Mouse (Mus musculus) CD4-positive helper T cell, adult 2 months (primary cell): ENCODE results near the gene H2-DMb1.

Experiments used
- DNase-seq: peaks from one replicate; pipeline ENCODE4 v3.0.0-alpha.2; 2012; ENCODE audit warnings: low read depth, missing footprints, low spot score

H2-DMb1 gene

DNA sequence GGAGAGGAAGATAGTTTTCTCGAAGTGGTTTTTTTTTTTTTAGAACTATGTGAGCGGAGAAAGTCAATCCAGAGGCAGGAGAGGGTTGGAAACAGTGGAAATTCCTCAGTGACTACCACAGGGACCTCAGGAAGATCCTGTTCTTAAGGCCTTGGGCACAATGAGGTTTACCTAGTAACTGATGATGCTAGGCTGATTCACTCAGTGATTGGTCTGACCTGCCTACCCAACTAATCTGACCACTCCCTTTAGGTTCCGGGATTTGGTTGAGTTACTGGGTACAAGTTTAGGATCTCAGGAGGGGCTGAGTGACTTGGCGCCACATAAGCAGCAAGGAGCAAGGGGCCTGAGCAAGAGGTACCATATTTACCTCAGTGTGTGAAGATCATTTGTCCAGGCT is at the start of gene H2-DMb1:
H2-DMb1 (plus strand) TSS at position 150 of the 400 bp plus-strand sequence.
- peak; percentile 63 for DNase-seq

DNA sequence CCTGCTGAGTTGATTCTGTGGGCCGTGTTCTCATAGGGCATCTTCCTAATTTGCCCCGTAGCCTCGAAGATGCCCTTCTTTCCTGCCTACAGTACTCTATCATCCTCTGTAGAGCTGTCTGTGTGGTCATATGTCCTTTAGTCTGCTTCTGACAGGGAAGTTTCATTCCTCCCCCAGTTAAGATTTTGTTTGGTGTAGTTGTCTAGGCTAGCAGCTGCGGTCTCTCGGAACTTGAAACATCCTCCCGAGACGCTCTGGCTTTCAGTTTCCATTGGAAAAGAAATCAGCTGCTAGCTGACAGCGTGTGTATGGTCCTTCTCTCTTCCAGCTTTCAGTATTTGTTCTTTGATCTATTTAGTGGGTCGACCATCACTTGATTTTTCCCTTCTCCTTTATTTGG is 48.1 kb upstream of the H2-DMb1 start:
- DNase-seq, result peak; percentile 67

DNA sequence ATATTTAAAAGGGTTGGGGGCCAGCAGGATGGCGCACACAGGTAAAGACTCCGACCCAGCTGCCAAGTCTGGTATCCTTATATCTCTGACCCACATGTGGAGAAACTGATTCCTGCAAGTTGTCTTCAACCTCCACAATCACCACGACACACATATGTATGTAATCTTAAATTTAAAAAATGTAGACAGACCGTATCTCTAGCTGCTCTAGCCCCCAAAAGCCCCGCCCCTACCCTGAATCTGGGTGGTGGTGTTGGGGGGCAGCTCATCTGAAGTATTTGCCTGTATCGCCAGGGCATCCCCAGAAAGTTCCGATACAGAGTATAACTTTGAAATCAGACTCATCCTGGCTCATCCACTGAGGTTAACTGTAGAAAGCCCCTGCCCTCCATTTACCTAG is 46.3 kb upstream of the H2-DMb1 start:
- DNase-seq, result no peak

GRCm38 (mm10) chr17:34107109-34107867 is 45.6 kb upstream of the H2-DMb1 start:
- peak; percentile 33 for DNase-seq

GRCm38 (mm10) chr17:34108460-34108859 is 44.4 kb upstream of the H2-DMb1 start:
- peak; percentile 10 for DNase-seq

DNA sequence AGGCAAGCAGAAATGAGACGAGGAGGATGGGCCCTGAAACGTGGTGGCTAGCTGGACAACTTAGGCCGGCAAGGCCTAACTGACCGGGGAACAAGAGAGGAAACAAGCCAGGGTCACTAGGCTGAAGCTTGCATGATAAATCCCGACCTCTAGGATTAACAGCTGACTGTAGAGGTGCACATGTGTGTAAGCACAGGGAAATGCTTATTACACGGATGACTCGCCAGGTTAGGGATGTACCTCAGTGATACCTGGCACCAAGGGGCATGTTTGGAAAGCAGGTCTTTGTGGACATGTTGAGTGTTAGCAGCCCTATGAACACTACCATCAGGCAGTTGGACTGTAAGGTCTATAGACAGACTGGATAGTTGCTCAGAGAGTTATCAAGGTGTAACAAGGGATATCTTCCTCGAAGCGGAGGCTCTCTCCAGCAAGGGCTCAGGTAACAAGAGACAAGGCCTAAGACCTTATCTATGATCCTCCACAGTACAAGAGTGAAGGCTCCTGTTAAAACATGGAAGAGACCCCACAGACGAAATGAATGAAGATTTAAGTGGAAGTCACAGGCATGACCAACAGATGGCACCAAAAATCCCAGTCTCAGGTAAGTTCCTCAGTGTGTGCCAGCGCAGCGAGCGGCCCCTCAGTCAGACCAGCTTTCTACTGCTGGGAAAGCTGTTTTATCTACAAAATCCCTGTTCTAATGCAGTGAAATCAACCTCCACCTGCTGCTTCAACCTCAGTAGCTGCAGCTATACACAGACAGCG is 43.6 kb upstream of the H2-DMb1 start:
- DNase-seq, result peak; percentile 61

DNA sequence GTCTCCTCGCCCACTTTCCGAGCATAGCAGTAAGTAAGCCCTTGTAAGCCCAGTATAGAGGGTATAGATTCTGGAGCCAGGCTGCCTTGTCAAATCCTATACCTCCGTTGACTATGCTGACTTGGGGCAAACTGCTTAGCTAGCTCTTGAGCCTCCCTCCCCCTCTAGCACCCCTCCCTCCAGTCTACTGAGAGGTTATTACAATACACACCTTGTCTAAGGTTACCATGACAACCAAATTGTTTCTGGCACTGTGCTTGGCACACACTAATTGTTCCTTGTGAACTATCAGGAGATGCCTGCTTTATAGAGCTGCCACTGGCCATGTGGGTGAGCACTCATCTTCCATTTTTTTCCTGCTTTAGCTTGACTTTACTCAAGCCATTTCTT is 43.1 kb upstream of the H2-DMb1 start:
- peak; percentile 59 for DNase-seq

DNA sequence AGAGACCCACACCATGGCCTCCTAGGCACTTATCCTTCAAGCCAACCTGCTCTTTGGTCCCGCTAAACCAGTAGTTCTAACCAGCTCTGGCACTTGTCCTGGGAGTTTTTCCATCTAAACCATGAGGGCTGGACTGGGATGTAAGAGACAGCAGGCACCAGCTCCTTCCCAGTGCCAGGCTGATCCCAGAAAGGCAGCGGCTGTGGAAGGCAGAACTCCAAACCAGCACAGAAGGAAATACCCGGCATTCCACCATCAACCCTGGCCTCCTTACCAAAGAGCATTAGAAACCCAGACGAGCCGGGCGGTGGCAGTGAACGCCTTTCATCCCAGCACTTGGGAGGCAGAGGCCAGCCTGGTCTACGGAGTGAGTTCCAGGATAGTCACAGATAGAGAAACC is 42.6 kb upstream of the H2-DMb1 start:
- no peak for DNase-seq

- DNase-seq, result no peak
Observed at GRCm38 (mm10) chr17:34114114-34114513, 38.8 kb upstream of the H2-DMb1 start.

- peak; percentile 20 for DNase-seq
Observed at GRCm38 (mm10) chr17:34116736-34117370, 36.0 kb upstream of the H2-DMb1 start.

DNA sequence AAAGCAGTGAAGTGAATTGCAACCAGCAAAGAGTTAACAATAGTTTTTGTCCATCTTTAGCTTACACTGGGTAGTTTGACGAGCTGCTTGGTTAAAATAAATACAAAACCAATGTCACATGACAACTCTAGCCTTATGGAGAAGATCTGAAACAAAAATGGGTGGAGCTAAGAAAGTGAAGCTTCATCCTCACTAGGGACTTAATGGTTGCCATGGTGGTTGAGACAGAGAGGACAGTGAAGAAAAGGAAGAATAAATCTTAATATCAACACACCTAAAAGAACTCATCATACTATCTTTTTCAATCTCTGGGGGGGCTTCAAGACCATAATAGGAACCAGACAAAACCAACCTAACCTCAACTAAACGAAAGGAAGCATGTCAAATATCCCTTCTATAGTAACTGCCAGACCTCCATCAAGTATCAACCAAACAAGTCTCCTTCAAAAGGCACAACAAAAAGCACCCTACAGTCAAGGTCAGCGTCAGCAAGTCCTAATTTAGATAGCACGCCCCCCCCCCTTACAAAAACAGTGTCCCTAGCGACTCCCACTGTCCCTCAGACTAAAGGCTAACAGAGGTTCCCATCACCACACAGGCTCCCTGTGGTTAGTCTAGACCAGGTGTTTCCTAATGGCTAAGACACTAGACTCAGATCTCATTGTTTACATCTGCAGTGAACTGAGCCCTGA is 35.3 kb upstream of the H2-DMb1 start:
- DNase-seq, result peak; percentile 69

- DNase-seq, result peak; percentile 69
Observed at GRCm38 (mm10) chr17:34118113-34118872, 34.6 kb upstream of the H2-DMb1 start.

DNA sequence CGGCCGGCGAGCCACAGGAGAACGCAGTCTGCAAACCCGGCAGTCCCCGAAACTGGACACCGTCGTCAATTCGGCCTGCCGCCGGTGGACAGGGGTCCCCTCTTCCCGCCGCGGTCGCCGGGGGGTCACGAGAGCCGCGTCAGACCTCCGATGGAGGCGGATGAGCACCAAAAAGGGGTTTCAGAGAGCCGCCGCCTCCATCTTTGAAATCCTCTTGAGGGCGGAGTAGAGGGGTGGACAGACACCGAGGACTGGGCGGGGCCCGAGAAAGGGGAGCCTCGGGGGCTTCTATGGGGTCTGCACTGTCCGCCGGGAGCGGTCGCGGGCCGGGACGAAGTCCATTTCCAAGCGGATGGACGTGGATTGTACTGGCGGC is 34.0 kb upstream of the H2-DMb1 start:
- no peak for DNase-seq

DNA sequence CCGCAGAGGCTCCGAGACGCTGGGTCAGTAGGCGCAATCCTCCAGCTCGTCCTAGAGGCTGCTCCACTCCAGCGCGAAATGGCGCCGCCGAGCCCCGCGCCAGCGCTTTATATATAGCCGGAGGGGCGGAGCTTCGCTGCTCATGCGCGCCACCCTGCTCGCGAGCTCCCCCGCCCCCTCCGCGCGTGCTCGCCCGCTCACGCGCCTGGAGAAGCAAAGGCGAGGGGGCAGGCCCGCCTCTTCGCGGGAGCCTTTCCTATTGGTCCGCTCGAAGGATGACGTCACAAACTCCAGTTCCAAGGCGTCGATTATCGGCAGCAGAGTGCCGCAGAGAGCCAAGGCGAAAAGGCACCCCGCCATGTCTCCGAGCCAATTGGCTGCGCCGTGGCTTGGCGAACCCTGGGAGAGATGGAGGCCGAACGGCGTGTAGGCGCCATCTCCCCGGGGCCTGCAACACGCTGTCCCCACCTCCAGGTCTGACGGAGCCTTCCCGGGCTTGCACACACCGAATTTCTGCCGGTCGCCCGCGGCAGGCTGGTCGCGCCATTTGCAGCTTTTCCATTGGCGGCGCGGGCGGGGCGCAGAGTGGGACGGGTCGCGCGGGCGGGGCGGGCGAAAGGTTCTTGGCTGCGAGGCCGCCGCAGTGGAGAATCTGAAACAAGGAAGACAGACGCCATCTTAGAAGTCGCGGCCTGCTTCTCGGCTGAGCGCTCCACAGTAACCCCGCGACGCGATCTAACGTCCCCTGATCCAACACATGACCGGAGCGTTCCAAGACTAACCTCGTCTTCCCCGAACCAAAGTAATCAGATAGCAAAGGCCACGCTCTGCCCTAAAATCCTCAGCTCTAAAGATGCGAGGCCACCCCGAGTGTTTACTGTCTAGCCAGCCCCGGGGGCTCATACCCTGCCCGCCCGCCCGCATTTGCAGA is 33.4 kb upstream of the H2-DMb1 start, which contains the start of gene H2-DMa:
H2-DMa (plus strand) TSS at position 293 of the 931 bp plus-strand sequence.
- DNase-seq, result no peak

GRCm38 (mm10) chr17:34120180-34120723 is 32.6 kb upstream of the H2-DMb1 start:
- peak; percentile 88 for DNase-seq

GRCm38 (mm10) chr17:34120814-34121171 is 32.1 kb upstream of the H2-DMb1 start:
- DNase-seq, result peak; percentile 87

DNA sequence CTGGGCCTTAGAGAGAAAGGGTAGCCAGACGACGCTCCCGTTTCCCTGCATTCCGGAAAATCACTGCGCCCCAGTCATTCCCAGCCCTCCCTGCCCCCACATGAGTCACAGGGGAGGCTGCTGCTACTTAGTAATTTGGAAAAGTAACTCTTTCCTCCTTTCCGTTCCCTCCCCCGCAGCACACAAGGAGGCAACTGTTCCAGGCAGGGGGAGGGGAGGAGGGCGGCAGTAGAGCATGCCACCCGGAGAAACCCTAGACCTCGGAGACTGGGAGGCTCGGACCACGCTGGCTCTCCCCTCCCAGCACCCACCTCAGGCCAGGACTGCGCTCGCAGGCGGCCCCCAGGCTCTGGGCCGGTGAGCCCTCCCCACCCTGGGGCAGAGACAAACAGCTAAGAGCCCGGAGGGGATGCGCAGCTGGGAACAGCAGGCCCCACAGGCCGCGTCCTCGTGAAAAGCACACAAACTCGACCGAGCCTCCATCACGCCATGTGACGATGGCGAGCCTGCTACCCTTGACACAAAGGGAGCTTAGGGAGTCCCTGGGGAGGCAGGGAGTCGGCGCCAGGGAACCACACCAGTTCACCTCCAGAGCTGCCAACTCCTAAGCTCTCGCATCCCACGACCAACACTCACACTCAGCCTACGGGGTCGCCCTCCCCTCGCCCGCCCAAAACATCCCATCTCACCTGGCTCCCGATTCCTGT is 31.5 kb upstream of the H2-DMb1 start:
- DNase-seq, result peak; percentile 79

GRCm38 (mm10) chr17:34121879-34122187 is 31.0 kb upstream of the H2-DMb1 start:
- no peak for DNase-seq
